Mouse (Mus musculus) heart, postnatal 0 days (tissue): Measurements from ENCODE around the gene Ufd1. TPM values are rescaled to one million over a fixed set of nuclear protein-coding genes. Genes with fewer than 3 reads are reported as not detected.

Experiments used
- ATAC-seq: fragments of 200-750 bp; cut with Nextera tagmentation; 2 replicates; pipeline ENCODE4 v1.8.0; 2017; ENCODE audit warnings: low read depth, moderate number of reproducible peaks, moderate library complexity; ENCODE audit not compliant: insufficient read depth
- DNase-seq: peaks from one replicate; pipeline ENCODE4 v3.0.0-alpha.2; 2016; ENCODE audit warnings: low spot score
- H3K27ac ChIP-seq: fragments of 300-500 bp; sonication (generic); 2 replicates; pipeline ENCODE4 v1.5.1; 2014; ENCODE audit warnings: low read depth, mild to moderate bottlenecking
- H3K27me3 ChIP-seq: fragments of 300-500 bp; sonication (generic); 2 replicates; pipeline ENCODE4 v1.6.1; 2014; ENCODE audit warnings: low read length, mixed read lengths; ENCODE audit not compliant: control insufficient read depth, insufficient read depth
- H3K36me3 ChIP-seq: fragments of 300-500 bp; sonication (generic); replicated peaks from 2 replicates; pipeline ENCODE4 v1.6.1; 2014; ENCODE audit warnings: low read length, mixed read lengths; ENCODE audit not compliant: control insufficient read depth, insufficient read depth
- H3K4me1 ChIP-seq: fragments of 300-500 bp; sonication (generic); 2 replicates; pipeline ENCODE4 v1.6.1; 2014; ENCODE audit warnings: antibody characterized with exemption; ENCODE audit not compliant: control insufficient read depth, insufficient read depth
- H3K4me2 ChIP-seq: fragments of 300-500 bp; sonication (generic); 2 replicates; pipeline ENCODE4 v1.6.1; 2014; ENCODE audit warnings: low read depth, mild to moderate bottlenecking, low read length, moderate library complexity
- H3K4me3 ChIP-seq: fragments of 300-500 bp; sonication (generic); 2 replicates; pipeline ENCODE4 v1.5.1; 2014; ENCODE audit warnings: low read depth, low read length
- H3K9ac ChIP-seq: fragments of 300-500 bp; sonication (generic); replicated peaks from 2 replicates; pipeline ENCODE4 v1.6.1; 2014; ENCODE audit warnings: low read depth, low read length, mixed read lengths
- H3K9me3 ChIP-seq: fragments of 300-500 bp; sonication (generic); replicated peaks from 2 replicates; pipeline ENCODE4 v1.6.1; 2016; ENCODE audit warnings: low read length; ENCODE audit not compliant: control insufficient read depth
- CTCF ChIP-seq: IDR thresholded peaks from 2 replicates; pipeline ENCODE4 v1.5.1; 2016; ENCODE audit warnings: antibody characterized with exemption, control low read depth, low read depth
- EP300 ChIP-seq: IDR thresholded peaks from 2 replicates; pipeline ENCODE4 v1.6.1; 2016; ENCODE audit warnings: antibody characterized with exemption, low read depth
- WGBS: fragments of 180-500 bp; shearing (Covaris S2); extraction: QIAGEN DNeasy Blood & Tissue Kit; methylation state at CpG from one replicate; pipeline ENCODE4 v1.1.7; 2014; 5-methylcytosine and 5-hydroxymethylcytosine counted together
- polyA plus RNA-seq: library from polyadenylated mRNA; unstranded; fragments of >200 nt; fragmentation: Nextera tagmentation; extraction: Ambion mirVana; gene quantifications from 2 replicates; pipeline ENCODE4 v1.2.1, GENCODE M21; 2015
- total RNA-seq: library from RNA; depleted of rRNA; stranded (reverse); fragments of >200 nt; gene quantifications from 2 replicates; pipeline ENCODE4 v1.2.3, GENCODE M21; 2014; ENCODE audit warnings: low replicate concordance

Gene Ufd1
- total and polyA plus RNA-seq, 2 experiments from 2014 or later, result 62.7 to 74.4 TPM

GRCm38 (mm10) chr16:18775621-18776555 lies 35.7 kb upstream of the Ufd1 start:
- TF ChIP-seq EP300, result peak; percentile 67; the same call in 1 of the 2 replicates
- TF ChIP-seq CTCF, result no peak
- peak overlapping the region; percentile 65 for H3K4me2 ChIP-seq
- H3K9ac ChIP-seq, result no peak overlapping the region
- no peaks in the 10 kb centered on the region for H3K36me3 ChIP-seq
- peak overlapping the region; percentile 54 for H3K4me3 ChIP-seq
- 47% methylated on average over 18 of the region's 18 CpGs for WGBS
- ATAC-seq (peak; percentile 57), DNase-seq (no peak)
- no peaks in the 10 kb centered on the region for H3K9me3 ChIP-seq
- no peaks in the 10 kb centered on the region for H3K4me1 ChIP-seq
- H3K27me3 ChIP-seq, result peaks cover 34% of the 10 kb centered on the region
- H3K27ac ChIP-seq, result peak overlapping the region; percentile 81

- H3K9ac ChIP-seq, result peak within 1 kb of the TSS; percentile 58
- no peaks in the 10 kb centered on the region for H3K9me3 ChIP-seq
- TF ChIP-seq EP300 (no peak), CTCF (no peak)
- H3K27me3 ChIP-seq, result peaks cover 34% of the 10 kb centered on the region
- peak within 1 kb of the TSS; percentile 65 for H3K4me2 ChIP-seq
- ATAC-seq, result peak; percentile 75
- H3K27ac ChIP-seq, result peak within 1 kb of the TSS; percentile 81
- WGBS, result 11% methylated on average over 19 of the region's 19 CpGs
- DNase-seq, result peak; percentile 15
- no peaks in the 10 kb centered on the region for H3K36me3 ChIP-seq
- H3K4me1 ChIP-seq, result no peaks in the 10 kb centered on the region
- H3K4me3 ChIP-seq, result peak within 1 kb of the TSS; percentile 54
Measured at GRCm38 (mm10) chr16:18776556-18777100, 35.0 kb upstream of the Ufd1 start, which contains the start of gene Cldn5. TSS of gene Cldn5 (plus strand) at chr16:18776847.

- Histone ChIP-seq H3K36me3 (peaks cover 5% of the 10 kb centered on the region; the same call in 1 of the 2 replicates), H3K9ac (peak overlapping the region; percentile 58), H3K4me2 (peak overlapping the region; percentile 65), H3K4me3 (peak overlapping the region; percentile 54), H3K4me1 (no peaks in the 10 kb centered on the region), H3K27me3 (peaks cover 34% of the 10 kb centered on the region), H3K9me3 (no peaks in the 10 kb centered on the region), H3K27ac (peak overlapping the region; percentile 81)
- no peak for TF ChIP-seq EP300
- no peak for TF ChIP-seq CTCF
- ATAC-seq (0 out of 2 replicates have a peak, but pooled peaks have one; percentile 1), DNase-seq (no peak)
- WGBS, result 3% methylated on average over 79 of the region's 80 CpGs
Measured at GRCm38 (mm10) chr16:18777101-18778080, 34.2 kb upstream of the Ufd1 start.

- H3K27me3 ChIP-seq, result peaks cover 34% of the 10 kb centered on the region
- no peak for TF ChIP-seq CTCF
- DNase-seq (no peak), ATAC-seq (no peak)
- WGBS, result 48% methylated on average over 2 of the region's 2 CpGs
- H3K9ac ChIP-seq, result peak overlapping the region; percentile 58
- no peaks in the 10 kb centered on the region for H3K4me1 ChIP-seq
- H3K27ac ChIP-seq, result peak overlapping the region; percentile 11; the same call in 1 of the 2 replicates
- peaks cover 12% of the 10 kb centered on the region; the same call in 1 of the 2 replicates for H3K36me3 ChIP-seq
- peak overlapping the region; percentile 65 for H3K4me2 ChIP-seq
- no peaks in the 10 kb centered on the region for H3K9me3 ChIP-seq
- H3K4me3 ChIP-seq, result peak overlapping the region; percentile 54
Measured at GRCm38 (mm10) chr16:18778461-18778860, 33.1 kb upstream of the Ufd1 start.

GRCm38 (mm10) chr16:18781810-18782209 lies 29.8 kb upstream of the Ufd1 start:
- WGBS, result 80% methylated on average over 10 of the region's 10 CpGs
- no peak for ATAC-seq

More at GRCm38 (mm10) chr16:18781810-18782209, 29.8 kb upstream of the Ufd1 start:
- Histone ChIP-seq H3K27ac (no peak overlapping the region), H3K9me3 (no peaks in the 10 kb centered on the region), H3K4me3 (no peak overlapping the region), H3K27me3 (peaks cover 21% of the 10 kb centered on the region), H3K36me3 (peaks cover 42% of the 10 kb centered on the region), H3K4me1 (no peaks in the 10 kb centered on the region), H3K4me2 (no peak overlapping the region), H3K9ac (no peak overlapping the region)
- no peak for TF ChIP-seq EP300
- no peak for TF ChIP-seq CTCF
- no peak for DNase-seq
